In genomic region chr5:66780371-66780770, GRCm38 (mm10) we compare ENCODE assay signal across 34 mouse cellular contexts.
"Had no signal": no experiment of that assay in that cellular context is flagged by ENCODE, and none has a peak within 500 bp of the region (broad histone marks: within the 10 kb centered on the region; RNA-seq: fewer than 3 reads in every experiment).

No protein-coding gene starts in this region.

- ATAC-seq: hindbrain, embryonic 16.5 days; hindbrain, postnatal 0 days; inflammation-experienced regulatory T-cells, adult 6 months; intestine, embryonic 15.5 days; intestine, embryonic 16.5 days; intestine, postnatal 0 days had no signal

- DNase-seq: heart, postnatal 10 days; heart, postnatal 14 days; heart, postnatal 36 days; heart, postnatal 4 days; kidney, adult 11 months; kidney, adult 18-20 months; kidney, adult 2 months; kidney, adult 8-10 months; kidney, adult 9 months; kidney, postnatal 10 days; kidney, postnatal 14 days; kidney, postnatal 25 days; kidney, postnatal 36 days; kidney, postnatal 4 days; layer of hippocampus, adult 9-11 months; layer of hippocampus, postnatal 36 days had no signal

- H3K9ac ChIP-seq: heart, embryonic 12.5 days; heart, embryonic 13.5 days; heart, embryonic 15.5 days; hindbrain, embryonic 12.5 days; hindbrain, embryonic 13.5 days; hindbrain, embryonic 14.5 days; hindbrain, embryonic 15.5 days; intestine, embryonic 15.5 days; kidney, embryonic 15.5 days had no signal

- H3K9me3 ChIP-seq: heart, embryonic 13.5 days; heart, embryonic 15.5 days; hindbrain, embryonic 10.5 days; hindbrain, embryonic 12.5 days; hindbrain, embryonic 13.5 days; hindbrain, embryonic 15.5 days; intestine, embryonic 15.5 days; kidney, embryonic 15.5 days had no signal

- H3K4me2 ChIP-seq: heart, embryonic 12.5 days; heart, embryonic 13.5 days; heart, embryonic 15.5 days; hindbrain, embryonic 12.5 days; hindbrain, embryonic 13.5 days; hindbrain, embryonic 14.5 days; hindbrain, embryonic 15.5 days; intestine, embryonic 15.5 days; kidney, embryonic 15.5 days had no signal

- H3K36me3 ChIP-seq: heart, embryonic 12.5 days; heart, embryonic 13.5 days; heart, embryonic 15.5 days; hindbrain, embryonic 10.5 days; hindbrain, embryonic 12.5 days; hindbrain, embryonic 13.5 days; hindbrain, embryonic 15.5 days; intestine, embryonic 15.5 days; kidney, embryonic 15.5 days had no signal

- H3K27ac ChIP-seq: heart, embryonic 13.5 days; heart, embryonic 15.5 days; hindbrain, embryonic 10.5 days; hindbrain, embryonic 12.5 days; hindbrain, embryonic 13.5 days; hindbrain, embryonic 14.5 days; hindbrain, embryonic 15.5 days; hindbrain, postnatal 0 days; intestine, embryonic 15.5 days; kidney, embryonic 15.5 days; kidney, postnatal 0 days; layer of hippocampus, adult 2 months; left cerebral cortex, adult 2 months had no signal

- H3K27me3 ChIP-seq: heart, embryonic 12.5 days; heart, embryonic 15.5 days; hindbrain, embryonic 12.5 days; hindbrain, embryonic 13.5 days; hindbrain, embryonic 15.5 days; intestine, embryonic 15.5 days; kidney, embryonic 15.5 days had no signal

- H3K4me1 ChIP-seq: heart, embryonic 12.5 days; heart, embryonic 15.5 days; hindbrain, embryonic 10.5 days; hindbrain, embryonic 15.5 days; intestine, embryonic 15.5 days had no signal

- H3K4me3 ChIP-seq: heart, embryonic 12.5 days; heart, embryonic 13.5 days; heart, embryonic 15.5 days; hindbrain, embryonic 10.5 days; hindbrain, embryonic 12.5 days; hindbrain, embryonic 13.5 days; hindbrain, embryonic 15.5 days; intestine, embryonic 15.5 days; kidney, embryonic 15.5 days; layer of hippocampus, adult 2 months; left cerebral cortex, adult 2 months had no signal
